Mouse (Mus musculus): ENCODE data around the gene Ptpn22. TPM values are rescaled to one million over a fixed set of nuclear protein-coding genes. Genes with fewer than 3 reads are reported as not detected.

Gene Ptpn22
- polyA plus RNA-seq, 1 experiment from 2014 or later, result 0.67 TPM

DNA sequence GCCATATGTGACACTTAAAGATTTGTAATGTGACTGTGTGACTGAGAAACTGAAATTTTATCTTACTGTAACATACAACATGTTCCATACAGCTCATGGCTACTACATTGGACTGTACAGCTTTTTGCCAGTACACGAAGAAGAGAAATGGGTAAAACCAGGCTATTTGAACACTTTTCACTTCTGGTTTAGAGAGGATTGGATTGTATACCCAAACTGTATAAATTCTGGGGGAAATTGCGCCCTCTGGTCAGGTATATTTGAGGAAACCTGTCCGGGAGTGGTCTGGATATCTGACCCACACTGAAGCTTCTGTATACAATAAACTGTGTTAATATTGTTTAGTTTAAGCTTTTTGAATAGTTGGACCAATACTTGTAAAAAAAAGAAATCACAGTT, 57.2 kb downstream of the Ptpn22 start:
- Histone ChIP-seq H3K27me3 (ENCODE audit: control insufficient read depth, insufficient read depth, low read length) (no peaks in the 10 kb centered on the region), H3K36me3 (ENCODE audit: control insufficient read depth, insufficient read depth, low read length) (no peaks in the 10 kb centered on the region), H3K4me2 (replicated peaks; ENCODE audit: low read depth, low read length) (peak overlapping the region; percentile 50), H3K9ac (replicated peaks; ENCODE audit: low read depth, low read length) (0 out of 2 replicates have a peak overlapping the region, but pooled peaks have one; percentile 18), H3K9me3 (ENCODE audit: control insufficient read depth, low read depth, low read length) (no peaks in the 10 kb centered on the region), H3K4me3 (ENCODE audit: low read depth, low read length) (peak overlapping the region; percentile 99), H3K4me1 (ENCODE audit: control insufficient read depth, insufficient read depth, low read length) (peaks cover 11% of the 10 kb centered on the region; the same call in 1 of the 2 replicates), H3K27ac (ENCODE audit: low read length) (no peak overlapping the region)
- WGBS, result 41% methylated on average over 3 of the region's 3 CpGs
- ATAC-seq (ENCODE audit: insufficient number of reproducible peaks, insufficient read depth, low FRiP score, low read depth), result no peak

DNA sequence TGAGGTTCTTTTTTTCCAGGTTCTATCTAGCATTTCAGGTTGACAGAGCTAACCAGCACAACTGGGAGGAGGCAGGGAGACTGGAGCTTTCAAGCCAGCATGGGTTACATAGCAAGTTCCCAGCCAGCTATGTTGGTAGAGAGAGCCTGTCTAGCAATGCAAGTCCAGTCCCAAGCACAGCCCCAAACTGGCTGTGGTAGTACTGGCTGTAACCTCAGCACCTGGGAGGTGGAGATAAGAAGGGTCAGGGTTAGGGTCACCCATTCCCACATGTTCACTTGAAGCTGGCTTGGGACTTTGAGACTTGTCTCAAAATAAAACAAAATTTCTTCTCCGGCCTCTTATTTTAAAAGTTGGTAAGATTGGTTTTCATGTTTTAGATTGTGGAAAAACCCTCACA, 60.5 kb downstream of the Ptpn22 start:
- Histone ChIP-seq H3K27me3 (ENCODE audit: control insufficient read depth, insufficient read depth, low read length) (no peaks in the 10 kb centered on the region), H3K27ac (ENCODE audit: low read length) (no peak overlapping the region), H3K9me3 (ENCODE audit: control insufficient read depth, low read depth, low read length) (no peaks in the 10 kb centered on the region), H3K4me3 (ENCODE audit: low read depth, low read length) (no peak overlapping the region), H3K4me2 (replicated peaks; ENCODE audit: low read depth, low read length) (no peak overlapping the region), H3K9ac (replicated peaks; ENCODE audit: low read depth, low read length) (no peak overlapping the region), H3K36me3 (ENCODE audit: control insufficient read depth, insufficient read depth, low read length) (no peaks in the 10 kb centered on the region), H3K4me1 (ENCODE audit: control insufficient read depth, insufficient read depth, low read length) (peaks cover 13% of the 10 kb centered on the region; the same call in 1 of the 2 replicates)
- 95% methylated on average over 1 of the region's 1 CpGs for WGBS
- ATAC-seq (ENCODE audit: insufficient number of reproducible peaks, insufficient read depth, low FRiP score, low read depth), result no peak

DNA sequence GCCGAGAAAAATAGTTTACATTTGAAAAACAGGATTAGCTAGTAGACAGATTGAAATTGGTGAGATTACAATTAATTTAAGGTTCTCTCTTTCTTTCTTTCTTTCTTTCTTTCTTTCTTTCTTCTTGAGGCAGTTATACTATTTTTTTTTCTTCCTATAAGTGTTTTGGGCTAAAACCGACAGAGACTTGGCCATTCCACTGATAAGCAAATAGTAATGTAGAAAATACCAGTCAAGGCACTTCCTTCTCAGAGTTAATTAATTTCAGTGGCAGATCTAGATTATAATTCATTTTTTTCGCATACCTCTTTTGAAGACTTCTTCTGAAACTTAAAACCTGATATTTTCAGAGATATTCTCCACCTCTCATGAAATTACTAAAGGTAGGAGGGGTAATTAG, 65.7 kb downstream of the Ptpn22 start:
- Histone ChIP-seq H3K9ac (replicated peaks; ENCODE audit: low read depth, low read length) (no peak overlapping the region), H3K9me3 (ENCODE audit: control insufficient read depth, low read depth, low read length) (no peaks in the 10 kb centered on the region), H3K4me3 (ENCODE audit: low read depth, low read length) (no peak overlapping the region), H3K27ac (ENCODE audit: low read length) (no peak overlapping the region), H3K4me1 (ENCODE audit: control insufficient read depth, insufficient read depth, low read length) (peaks cover 2% of the 10 kb centered on the region; the same call in 1 of the 2 replicates), H3K36me3 (ENCODE audit: control insufficient read depth, insufficient read depth, low read length) (peaks cover 4% of the 10 kb centered on the region; the same call in 1 of the 2 replicates), H3K27me3 (ENCODE audit: control insufficient read depth, insufficient read depth, low read length) (no peaks in the 10 kb centered on the region), H3K4me2 (replicated peaks; ENCODE audit: low read depth, low read length) (no peak overlapping the region)
- WGBS, result 48% methylated on average over 3 of the region's 3 CpGs
- ATAC-seq (ENCODE audit: insufficient number of reproducible peaks, insufficient read depth, low FRiP score, low read depth), result no peak

DNA sequence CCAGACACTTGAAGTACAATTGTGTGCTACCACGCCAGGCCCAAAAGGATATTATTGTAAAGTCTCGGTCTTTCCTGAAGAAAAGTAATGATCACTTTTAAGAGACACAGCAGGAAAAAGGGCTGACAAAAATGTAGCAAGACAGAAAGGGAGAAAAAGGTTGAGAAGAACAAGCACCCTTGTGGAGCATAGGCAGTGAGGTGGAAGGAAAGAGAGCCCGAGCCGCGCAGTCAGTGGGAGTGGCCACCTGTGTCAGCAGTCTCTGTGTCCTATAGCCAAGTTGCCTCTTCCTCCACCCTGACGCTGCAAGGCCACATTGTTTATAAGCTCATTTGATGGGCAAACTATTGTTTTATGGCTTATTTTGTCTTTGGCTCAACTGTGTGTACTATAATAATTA, 67.9 kb downstream of the Ptpn22 start:
- no peaks in the 10 kb centered on the region for H3K9me3 ChIP-seq (ENCODE audit: control insufficient read depth, low read depth, low read length)
- H3K4me2 ChIP-seq (replicated peaks; ENCODE audit: low read depth, low read length), result no peak overlapping the region
- H3K36me3 ChIP-seq (ENCODE audit: control insufficient read depth, insufficient read depth, low read length), result peaks cover 6% of the 10 kb centered on the region; the same call in 1 of the 2 replicates
- 71% methylated on average over 6 of the region's 6 CpGs for WGBS
- H3K4me3 ChIP-seq (ENCODE audit: low read depth, low read length), result no peak overlapping the region
- H3K27ac ChIP-seq (ENCODE audit: low read length), result no peak overlapping the region
- no peaks in the 10 kb centered on the region for H3K27me3 ChIP-seq (ENCODE audit: control insufficient read depth, insufficient read depth, low read length)
- no peak overlapping the region for H3K9ac ChIP-seq (replicated peaks; ENCODE audit: low read depth, low read length)
- peaks cover 2% of the 10 kb centered on the region; the same call in 1 of the 2 replicates for H3K4me1 ChIP-seq (ENCODE audit: control insufficient read depth, insufficient read depth, low read length)
- no peak for ATAC-seq (ENCODE audit: insufficient number of reproducible peaks, insufficient read depth, low FRiP score, low read depth)

DNA sequence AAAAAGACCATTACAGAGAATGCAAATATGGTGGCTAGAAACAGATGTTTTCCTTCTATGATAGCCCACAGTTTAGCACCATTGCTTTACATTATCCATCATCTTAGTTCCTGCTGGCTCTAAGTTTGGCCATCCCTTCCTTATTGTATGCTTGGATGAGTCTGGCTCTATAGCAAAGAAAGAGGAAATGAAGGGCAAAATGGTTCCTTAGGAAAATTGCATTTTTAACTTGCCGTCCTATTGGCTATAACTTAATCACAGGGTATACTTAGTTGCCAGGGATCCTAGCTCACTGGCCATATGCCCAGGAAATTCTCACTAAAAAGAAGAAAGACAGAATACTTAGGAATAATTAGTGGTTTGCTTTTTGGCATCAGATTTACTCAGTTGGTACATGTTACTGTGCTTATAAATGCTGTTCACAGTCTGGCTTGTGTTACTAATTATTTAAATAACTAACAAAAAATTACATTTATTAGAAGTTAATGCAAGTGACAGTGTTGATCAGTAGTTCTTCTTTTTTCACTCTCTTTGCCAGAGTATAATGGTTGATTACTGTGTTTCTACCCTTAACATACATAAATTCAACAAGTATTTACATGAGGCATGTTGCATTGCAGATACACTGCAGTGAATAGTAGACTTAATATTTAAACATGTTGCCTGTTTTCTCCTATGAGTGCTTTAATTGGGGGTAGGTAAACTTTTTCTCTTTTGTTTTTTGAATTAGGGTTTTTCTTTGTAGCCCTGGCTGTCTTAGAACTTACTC, 85.4 kb downstream of the Ptpn22 start:
- Histone ChIP-seq H3K4me3 (ENCODE audit: low read depth, low read length) (no peak overlapping the region), H3K4me2 (replicated peaks; ENCODE audit: low read depth, low read length) (no peak overlapping the region), H3K4me1 (ENCODE audit: control insufficient read depth, insufficient read depth, low read length) (no peaks in the 10 kb centered on the region), H3K27me3 (ENCODE audit: control insufficient read depth, insufficient read depth, low read length) (no peaks in the 10 kb centered on the region), H3K36me3 (ENCODE audit: control insufficient read depth, insufficient read depth, low read length) (no peaks in the 10 kb centered on the region), H3K9me3 (ENCODE audit: control insufficient read depth, low read depth, low read length) (no peaks in the 10 kb centered on the region), H3K9ac (replicated peaks; ENCODE audit: low read depth, low read length) (no peak overlapping the region), H3K27ac (ENCODE audit: low read length) (no peak overlapping the region)
- ATAC-seq (ENCODE audit: insufficient number of reproducible peaks, insufficient read depth, low FRiP score, low read depth), result no peak
- 80% methylated on average over 1 of the region's 1 CpGs for WGBS

DNA sequence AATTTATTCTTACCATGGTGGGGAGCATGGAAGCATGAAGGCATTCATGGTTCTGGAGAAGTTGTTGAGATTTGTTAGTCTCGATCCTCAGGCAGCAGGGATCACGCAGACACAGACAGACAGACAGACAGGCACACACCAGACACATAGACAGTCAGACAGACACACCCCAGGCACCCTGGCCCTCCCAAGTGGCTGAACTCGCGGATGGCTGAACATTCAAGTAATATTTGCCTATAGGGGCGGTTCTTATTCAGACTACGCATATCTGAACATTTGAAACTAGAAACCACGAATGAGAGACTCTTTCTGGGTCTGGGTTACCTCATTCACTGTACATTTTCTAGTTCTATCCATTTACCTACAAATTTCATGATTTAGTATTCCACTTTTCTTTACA, 89.1 kb downstream of the Ptpn22 start:
- WGBS, result 88% methylated on average over 7 of the region's 7 CpGs
- no peak overlapping the region for H3K4me3 ChIP-seq (ENCODE audit: low read depth, low read length)
- ATAC-seq (ENCODE audit: insufficient number of reproducible peaks, insufficient read depth, low FRiP score, low read depth), result no peak

DNA sequence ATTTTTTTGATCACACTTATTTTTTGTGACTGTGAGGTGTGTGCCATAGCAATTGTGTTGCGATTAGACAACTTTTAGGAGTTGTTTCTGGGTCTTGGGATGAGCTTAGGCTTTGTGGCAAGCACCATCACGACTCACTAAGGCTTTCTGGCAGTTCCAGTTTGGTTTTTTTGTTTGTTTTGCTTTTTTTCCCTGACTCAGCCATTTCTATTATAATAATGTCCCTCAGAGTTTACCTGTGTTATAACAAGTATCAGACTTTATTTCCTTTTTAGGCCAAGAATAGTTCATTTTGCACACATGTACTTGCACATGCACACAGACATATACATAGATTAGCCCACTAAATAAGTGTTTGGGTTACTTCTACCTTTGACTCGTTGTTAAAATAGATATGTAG, 101.0 kb downstream of the Ptpn22 start:
- Histone ChIP-seq H3K36me3 (ENCODE audit: control insufficient read depth, insufficient read depth, low read length) (peaks cover 19% of the 10 kb centered on the region; the same call in 1 of the 2 replicates), H3K9ac (replicated peaks; ENCODE audit: low read depth, low read length) (no peak overlapping the region), H3K4me1 (ENCODE audit: control insufficient read depth, insufficient read depth, low read length) (no peaks in the 10 kb centered on the region), H3K4me2 (replicated peaks; ENCODE audit: low read depth, low read length) (no peak overlapping the region), H3K4me3 (ENCODE audit: low read depth, low read length) (no peak overlapping the region), H3K27ac (ENCODE audit: low read length) (no peak overlapping the region), H3K9me3 (ENCODE audit: control insufficient read depth, low read depth, low read length) (no peaks in the 10 kb centered on the region), H3K27me3 (ENCODE audit: control insufficient read depth, insufficient read depth, low read length) (no peaks in the 10 kb centered on the region)
- 88% methylated on average over 3 of the region's 3 CpGs for WGBS
- ATAC-seq (ENCODE audit: insufficient number of reproducible peaks, insufficient read depth, low FRiP score, low read depth), result no peak

More for the DNA sequence above, 89.1 kb downstream of the Ptpn22 start:
- H3K4me1 ChIP-seq (ENCODE audit: control insufficient read depth, insufficient read depth, low read length), result no peaks in the 10 kb centered on the region
- H3K27ac ChIP-seq (ENCODE audit: low read length), result no peak overlapping the region
- no peak overlapping the region for H3K4me2 ChIP-seq (replicated peaks; ENCODE audit: low read depth, low read length)
- H3K9me3 ChIP-seq (ENCODE audit: control insufficient read depth, low read depth, low read length), result no peaks in the 10 kb centered on the region
- H3K36me3 ChIP-seq (ENCODE audit: control insufficient read depth, insufficient read depth, low read length), result no peaks in the 10 kb centered on the region
- no peaks in the 10 kb centered on the region for H3K27me3 ChIP-seq (ENCODE audit: control insufficient read depth, insufficient read depth, low read length)
- H3K9ac ChIP-seq (replicated peaks; ENCODE audit: low read depth, low read length), result no peak overlapping the region
